Mouse (Mus musculus): Measurements from ENCODE around the gene Zfp184.

The Zfp184 gene

DNA sequence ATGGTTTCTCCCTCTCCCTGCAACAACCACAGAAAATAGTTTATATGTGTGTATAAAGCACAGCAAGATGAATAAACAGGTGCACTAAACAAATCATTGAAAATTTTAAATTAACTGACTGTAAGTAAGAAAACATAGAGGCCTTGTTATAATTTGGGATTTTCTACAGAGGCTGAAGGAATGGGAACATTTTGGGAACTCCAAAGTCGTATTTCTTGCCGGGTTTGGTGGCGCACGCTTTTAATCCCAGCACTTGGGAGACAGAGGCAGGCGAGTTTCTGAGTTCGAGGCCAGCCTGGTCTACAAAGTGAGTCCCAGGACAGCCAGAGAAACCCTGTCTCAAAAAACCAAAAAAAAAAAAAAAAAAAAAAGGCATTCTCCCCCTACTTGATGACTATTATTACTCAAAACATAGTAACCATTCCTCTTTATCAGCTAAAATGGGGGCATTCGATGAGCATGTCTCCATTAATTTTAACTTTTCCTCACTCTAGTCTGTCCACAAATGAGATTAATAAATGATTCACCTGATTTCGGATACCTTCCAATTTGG lies 24.1 kb upstream of the Zfp184 start:
- DNase-seq (ENCODE audit: low read depth, low spot score) = no peak

DNA sequence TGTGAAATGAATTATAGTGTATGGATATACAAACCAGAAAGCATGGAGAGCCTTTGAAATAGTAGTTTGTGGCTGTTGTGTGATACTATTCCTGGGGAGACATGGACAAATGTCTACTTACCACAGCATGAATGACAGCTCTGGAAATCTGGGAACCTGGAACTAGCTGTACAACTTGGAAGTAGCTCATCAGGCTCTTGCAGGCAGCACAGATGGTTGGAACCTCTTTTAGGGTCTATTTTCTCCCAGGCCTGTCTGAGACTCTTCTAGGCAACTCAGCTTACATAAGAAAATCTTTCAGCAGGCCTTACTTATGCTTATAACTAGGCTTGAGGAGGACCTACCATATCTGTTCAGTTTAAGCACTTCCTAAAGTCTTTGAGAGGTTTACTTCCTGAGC lies 21.5 kb upstream of the Zfp184 start:
- DNase-seq (ENCODE audit: low read depth, low spot score) = no peak

DNA sequence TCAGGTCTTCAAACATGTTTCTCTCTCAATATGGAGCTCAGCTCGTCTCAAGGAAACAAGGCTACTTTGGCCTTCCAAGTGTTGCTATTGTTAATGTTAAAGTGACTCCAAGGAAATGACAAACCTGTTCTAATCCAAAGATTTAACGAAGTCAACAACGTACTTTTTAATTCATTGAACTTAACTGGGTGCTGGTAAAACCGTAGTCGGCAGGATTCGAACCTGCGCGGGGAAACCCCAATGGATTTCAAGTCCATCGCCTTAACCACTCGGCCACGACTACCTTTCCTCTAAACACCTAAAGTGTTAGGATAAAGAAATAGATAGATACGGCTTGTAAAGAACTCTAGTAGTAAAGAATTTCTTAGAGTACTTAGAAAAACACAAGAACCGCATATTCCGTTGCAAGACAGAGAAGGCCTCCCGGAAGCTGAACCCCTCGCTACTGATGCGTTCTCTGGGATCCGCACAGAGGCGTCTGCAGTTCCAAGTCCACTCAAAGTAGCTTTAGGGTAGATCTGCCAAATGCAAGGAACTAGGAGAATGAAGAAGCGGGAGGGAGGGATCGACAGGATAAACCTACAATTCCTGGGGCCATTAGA lies 20.1 kb upstream of the Zfp184 start:
- no peak for DNase-seq (ENCODE audit: low read depth, low spot score)

DNA sequence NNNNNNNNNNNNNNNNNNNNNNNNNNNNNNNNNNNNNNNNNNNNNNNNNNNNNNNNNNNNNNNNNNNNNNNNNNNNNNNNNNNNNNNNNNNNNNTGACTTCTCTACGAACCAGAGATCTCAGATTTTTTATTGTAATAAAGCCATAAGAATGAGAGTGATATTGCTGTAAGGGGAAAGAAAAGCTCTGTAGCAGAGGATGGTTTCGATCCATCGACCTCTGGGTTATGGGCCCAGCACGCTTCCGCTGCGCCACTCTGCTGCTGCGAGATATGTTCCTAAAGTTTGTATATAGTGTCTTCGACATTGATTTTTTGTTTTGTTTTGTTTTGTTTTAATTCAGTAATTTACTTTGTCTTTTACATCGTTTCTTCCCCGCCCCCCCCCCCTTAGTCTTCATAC lies 13.9 kb upstream of the Zfp184 start:
- DNase-seq (ENCODE audit: low read depth, low spot score) = no peak

DNA sequence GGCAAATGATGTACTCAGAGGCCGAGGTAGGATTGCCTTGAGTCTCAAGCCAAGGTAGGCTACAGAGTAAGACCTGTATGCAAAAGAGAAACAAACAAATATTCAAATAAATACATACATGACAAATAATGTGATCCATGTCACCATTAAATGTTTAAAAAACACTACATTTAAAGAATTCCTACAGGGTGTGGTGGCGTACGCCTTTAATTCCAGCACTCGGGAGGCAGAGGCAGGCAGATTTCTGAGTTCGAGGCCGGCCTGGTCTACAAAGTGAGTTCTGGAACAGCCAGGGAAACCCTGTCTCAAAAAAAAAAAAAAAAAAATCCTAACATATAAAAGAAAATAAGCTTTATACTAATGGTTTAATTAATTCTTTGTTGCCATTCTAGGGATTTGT lies 13.2 kb upstream of the Zfp184 start:
- DNase-seq (ENCODE audit: low read depth, low spot score) = no peak

DNA sequence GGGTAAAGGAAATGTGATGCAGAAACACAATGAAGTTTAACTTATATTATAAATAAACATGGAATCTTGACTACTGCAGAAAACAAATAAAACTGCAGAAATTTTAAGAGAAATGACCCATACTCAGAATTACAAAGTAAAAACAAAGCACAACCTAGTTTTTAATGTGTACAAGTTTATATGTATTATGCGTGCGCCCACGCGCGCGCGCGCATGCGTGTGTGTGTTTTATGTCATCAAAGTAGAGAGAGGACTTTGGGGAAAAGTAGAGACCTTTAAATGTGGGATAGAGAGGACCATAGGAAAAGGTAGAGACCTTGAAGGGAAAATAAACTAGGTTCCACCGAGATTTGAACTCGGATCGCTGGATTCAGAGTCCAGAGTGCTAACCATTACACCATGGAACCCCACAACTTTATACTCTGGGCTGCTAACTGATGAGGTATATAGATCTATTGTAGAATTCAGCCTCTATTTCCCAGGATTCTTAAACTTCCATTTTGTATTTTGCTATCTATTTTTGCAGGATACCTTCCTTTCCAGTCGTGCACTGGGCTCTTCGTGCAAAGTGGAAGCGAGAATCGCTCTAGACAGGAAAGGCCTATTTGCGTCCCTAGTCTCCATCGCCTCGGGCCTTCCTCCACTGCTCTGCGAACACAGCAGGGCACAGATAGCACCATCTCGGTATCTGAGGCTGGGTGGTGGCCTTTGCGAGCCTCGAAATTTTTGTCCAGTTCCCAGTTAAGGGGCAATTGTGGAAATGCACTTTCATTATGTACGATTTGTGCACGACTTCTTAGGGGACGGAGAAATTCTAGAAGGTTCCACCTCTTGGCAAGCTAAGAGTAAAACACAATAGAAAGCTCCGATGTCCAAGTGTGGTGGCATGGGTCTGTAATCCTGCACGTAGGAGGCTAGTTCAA lies 11.0 kb upstream of the Zfp184 start:
- DNase-seq (ENCODE audit: low read depth, low spot score) = no peak

DNA sequence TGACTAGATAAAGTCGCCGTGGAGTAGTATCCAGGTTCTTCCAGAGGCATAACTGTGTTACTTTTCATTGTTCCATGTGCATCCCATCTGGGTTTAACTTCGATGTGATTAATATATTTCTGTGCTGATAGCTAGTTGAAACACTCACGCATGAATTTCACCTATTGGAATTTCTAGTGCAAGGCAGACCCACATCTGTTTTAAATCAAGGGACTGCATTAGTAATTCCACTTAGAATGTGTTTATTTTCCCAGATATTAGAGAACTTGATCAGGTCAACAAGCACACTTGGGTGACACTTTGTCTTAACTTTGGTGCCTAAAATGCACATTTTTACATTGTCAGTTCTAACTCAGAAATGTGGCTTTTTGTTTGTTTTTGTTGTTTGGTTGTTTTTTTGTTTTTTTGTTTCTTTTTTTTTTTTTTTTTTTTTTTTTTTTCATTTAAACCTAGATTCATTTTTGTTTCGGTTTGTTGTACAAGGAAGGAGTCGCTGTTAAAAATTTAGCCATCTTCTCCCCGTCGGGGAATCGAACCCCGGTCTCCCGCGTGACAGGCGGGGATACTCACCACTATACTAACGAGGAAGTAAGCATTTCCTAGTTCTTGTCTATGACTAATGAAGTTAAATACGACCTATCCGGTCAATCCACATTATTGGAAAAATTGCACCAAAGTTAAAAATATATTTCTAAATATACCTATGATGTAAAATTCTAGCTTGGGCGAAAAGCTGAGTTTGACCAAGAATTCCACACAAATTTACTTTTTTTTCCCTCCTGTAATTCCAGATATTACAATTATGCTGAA lies 9.7 kb upstream of the Zfp184 start:
- DNase-seq (ENCODE audit: low read depth, low spot score) = no peak

DNA sequence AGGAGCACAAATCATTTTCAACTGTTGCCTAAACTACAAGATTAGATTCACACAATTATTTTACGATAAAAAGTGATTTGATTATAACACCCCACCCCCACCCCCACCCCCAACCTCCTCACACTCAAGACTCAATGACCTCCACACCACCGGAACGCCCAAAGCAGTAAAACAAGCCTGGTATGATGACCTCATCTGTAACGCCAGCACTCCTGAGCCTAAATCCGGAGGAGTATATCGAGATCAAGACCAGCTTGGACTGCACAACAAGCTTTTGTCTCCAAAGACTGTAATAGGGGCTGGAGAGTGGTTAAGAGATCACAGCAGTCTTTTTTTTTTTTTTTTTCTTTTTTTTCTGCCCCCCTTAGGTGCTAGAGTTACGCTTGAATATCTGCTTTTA lies 9.1 kb upstream of the Zfp184 start:
- no peak for DNase-seq (ENCODE audit: low read depth, low spot score)

DNA sequence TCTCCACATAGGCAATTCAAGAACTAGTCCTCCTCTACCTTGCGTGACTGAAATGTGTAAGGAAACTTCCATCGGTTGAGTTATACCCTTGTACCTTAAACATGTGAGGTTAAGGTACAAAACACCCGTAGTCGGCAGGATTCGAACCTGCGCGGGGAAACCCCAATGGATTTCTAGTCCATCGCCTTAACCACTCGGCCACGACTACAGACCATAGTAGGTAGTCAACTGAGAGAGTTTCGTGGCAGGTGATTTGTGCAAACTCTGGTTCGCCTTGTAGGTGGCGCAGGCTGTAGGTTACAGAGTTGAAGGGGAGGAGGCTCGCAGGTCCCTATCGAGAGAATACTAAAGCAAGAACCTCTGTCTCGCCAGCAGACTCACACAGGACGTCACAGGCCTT lies 7.9 kb upstream of the Zfp184 start:
- DNase-seq (ENCODE audit: low read depth, low spot score) = no peak

DNA sequence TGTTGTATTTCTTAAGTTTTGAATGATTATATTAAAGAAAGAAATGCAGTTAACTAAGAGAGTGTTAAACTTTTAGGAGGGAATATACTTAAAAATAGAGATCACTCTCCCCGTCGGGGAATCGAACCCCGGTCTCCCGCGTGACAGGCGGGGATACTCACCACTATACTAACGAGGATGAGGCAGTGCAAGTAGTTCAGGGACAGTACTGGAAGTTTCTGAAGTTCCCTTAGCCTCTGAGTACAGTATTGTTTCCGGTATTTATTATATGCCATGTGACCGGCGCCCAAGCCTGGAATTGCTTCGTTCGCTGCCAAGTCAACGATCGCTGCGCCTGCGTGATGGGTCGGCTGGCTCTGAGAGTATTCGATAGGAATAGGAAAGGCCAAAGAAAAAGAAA lies 4.7 kb upstream of the Zfp184 start:
- DNase-seq (ENCODE audit: low read depth, low spot score) = peak; percentile 89

DNA sequence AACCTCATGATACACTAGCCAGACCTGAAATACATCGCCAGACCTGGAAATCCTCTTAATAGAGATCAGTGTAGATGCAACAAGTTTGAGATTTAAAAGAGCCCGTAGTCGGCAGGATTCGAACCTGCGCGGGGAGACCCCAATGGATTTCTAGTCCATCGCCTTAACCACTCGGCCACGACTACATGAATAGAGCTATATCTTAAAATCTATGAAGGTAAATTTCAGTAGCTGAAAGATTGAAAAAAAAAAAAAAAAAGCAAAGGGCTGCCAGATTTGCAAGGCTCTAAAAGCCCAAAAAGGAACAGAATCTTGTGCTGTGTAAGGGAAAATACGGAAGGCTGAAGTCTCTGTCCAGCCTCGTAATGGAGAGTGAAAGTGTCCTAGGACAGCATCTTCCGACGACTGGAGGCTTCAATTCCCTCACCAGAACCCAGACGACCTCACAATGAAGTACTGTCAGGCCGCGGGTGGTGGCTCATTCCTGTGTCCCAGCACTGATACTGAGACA lies 4.0 kb upstream of the Zfp184 start:
- DNase-seq (ENCODE audit: low read depth, low spot score) = no peak

DNA sequence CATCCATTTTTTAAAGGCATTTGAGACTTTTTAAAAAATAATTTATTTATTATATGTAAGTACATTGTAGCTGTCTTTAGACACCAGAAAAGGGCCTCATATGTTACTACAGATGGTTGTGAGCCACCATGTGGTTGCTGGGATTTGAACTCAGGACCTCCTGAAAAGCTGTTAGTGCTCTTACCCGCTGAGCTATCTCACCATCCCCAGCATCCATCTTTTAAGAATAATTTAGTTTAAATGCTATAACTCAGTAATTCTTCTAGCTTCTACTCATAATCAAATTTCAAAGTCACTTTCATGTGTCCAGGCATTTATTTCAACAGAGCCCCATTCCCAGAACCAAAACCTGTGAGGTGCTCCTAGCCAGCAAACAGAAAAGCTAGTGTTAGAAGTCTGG lies 1.2 kb upstream of the Zfp184 start:
- DNase-seq (ENCODE audit: low read depth, low spot score) = no peak

DNA sequence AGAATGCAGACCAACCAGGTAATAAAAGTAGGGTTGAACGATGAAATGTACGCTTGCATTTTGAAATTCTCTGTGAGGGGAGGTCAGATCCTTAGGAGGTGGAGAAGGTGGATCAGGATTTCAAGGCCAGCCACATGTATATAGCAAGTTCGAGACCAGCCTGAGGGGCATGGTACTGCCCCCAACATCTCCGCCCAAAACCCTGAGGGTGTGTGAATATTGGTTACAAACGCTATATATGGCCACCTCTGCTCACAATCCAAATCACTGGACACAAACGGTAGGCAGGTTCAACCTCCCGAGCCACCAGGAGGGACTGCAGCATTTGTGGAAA lies 335 bp upstream of the Zfp184 start:
- DNase-seq (ENCODE audit: low read depth, low spot score) = no peak

DNA sequence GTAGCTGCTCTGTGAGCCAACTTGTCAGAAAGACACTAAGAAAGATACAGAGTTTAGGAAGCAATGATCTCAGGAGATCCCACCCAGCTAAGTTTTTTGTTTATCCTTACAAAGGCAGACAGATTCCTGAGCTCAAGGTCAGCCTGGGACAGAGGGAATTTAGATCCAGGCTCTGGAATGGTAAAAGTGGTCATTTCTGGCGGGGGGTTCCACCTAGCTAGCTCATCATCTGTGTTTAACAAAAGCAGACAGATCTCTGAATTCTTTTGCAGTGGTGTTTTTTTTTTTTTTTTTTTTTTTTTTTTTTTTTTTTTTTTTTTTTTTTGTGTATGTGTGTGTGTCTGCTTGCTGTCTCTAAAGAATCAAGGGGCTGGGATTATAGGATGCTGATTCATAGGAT lies 24.4 kb downstream of the Zfp184 start:
- no peak for DNase-seq (ENCODE audit: low read depth, low spot score)

DNA sequence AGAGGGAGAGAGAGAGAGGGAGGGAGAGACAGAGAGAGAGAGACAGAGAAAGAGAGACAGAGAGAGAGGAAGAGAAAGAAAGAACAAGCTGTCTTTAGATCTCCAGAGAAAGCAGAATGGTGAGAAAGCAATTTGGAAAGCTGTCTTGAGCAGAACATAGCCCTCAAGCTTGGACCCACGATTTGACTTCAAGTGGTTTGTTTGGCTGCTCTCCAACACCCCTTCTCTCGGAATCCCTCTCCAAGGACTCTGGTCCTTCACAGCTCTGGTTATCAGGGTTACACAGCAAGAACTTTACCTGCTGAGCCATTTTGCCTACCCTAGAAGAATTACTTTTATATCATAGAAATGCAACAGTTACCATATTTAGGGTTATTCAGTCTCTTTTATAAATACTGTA lies 24.9 kb downstream of the Zfp184 start:
- DNase-seq (ENCODE audit: low read depth, low spot score) = no peak

DNA sequence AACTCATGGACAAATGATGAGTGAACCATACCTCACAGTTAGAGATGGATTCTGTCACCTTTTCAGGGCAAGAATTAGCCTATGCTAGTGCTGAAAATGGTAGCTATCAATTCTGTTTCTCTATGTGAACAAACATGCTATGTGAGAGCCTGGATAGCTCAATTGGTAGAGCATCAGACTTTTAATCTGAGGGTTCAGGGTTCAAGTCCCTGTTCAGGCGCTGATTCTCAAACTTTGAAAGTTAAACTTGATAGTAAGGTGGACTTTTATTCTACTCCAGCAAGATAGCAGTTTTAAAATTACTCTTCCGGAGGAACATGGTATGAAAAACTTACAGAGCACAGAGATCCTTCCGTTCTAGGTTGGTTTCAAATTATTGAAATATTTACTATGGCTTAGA lies 26.7 kb downstream of the Zfp184 start:
- DNase-seq (ENCODE audit: low read depth, low spot score) = no peak

DNA sequence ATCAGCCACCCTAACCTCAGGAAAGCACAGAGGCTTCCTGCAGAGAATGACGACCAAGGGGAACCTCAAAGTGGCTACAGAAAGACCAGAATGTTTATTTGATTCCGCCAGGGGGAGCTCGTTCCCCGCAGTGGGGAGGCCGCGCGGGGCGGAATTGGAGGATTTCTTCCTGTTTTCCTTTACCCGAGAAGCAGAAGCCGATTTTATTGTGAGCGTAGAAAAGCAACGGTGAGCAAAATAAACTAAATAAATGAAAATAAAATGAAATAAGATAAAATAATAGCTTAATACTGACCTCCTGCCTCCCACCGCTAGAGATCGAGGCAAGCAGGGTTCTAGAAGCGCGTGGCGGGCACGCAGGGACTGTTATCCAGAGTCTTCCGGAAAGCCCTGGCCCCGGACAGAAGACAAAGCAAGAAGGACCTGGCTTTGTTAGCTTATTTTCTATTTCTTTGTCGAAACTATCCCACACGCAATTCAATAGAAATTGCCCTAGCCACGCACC lies 29.4 kb downstream of the Zfp184 start:
- DNase-seq (ENCODE audit: low read depth, low spot score) = peak; percentile 94

DNA sequence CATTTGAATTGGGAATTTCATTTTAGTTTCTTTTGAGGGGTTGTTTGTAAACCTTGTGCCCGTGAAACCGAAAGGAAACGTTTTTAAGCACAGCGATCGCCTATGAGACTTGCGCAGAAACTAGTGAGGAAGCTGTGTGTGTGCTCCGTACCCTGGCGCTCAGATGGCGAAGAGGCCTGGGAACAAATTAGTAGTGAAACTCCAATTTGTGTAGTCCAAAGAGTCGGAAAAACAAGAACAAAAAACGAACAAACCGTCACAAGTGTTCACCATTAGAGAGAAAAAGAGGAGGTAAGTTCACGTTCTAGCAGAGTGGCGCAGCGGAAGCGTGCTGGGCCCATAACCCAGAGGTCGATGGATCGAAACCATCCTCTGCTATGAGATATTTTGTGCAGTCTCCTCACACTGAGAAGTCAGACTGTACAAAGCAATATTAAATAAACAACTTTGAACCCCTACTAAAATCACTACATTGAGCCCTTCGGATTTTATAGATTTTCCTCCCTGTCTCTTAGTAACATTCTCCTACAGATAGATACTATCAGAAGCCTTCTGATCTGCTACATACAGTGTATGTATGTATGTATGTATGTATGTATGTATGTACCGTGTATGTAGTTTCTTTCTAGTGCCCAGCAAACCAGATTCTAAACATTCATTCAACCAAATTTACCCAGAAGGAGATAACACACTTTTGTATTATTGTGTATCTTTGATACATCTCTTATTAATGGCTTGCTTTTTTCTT lies 30.0 kb downstream of the Zfp184 start:
- DNase-seq (ENCODE audit: low read depth, low spot score) = peak; percentile 69

DNA sequence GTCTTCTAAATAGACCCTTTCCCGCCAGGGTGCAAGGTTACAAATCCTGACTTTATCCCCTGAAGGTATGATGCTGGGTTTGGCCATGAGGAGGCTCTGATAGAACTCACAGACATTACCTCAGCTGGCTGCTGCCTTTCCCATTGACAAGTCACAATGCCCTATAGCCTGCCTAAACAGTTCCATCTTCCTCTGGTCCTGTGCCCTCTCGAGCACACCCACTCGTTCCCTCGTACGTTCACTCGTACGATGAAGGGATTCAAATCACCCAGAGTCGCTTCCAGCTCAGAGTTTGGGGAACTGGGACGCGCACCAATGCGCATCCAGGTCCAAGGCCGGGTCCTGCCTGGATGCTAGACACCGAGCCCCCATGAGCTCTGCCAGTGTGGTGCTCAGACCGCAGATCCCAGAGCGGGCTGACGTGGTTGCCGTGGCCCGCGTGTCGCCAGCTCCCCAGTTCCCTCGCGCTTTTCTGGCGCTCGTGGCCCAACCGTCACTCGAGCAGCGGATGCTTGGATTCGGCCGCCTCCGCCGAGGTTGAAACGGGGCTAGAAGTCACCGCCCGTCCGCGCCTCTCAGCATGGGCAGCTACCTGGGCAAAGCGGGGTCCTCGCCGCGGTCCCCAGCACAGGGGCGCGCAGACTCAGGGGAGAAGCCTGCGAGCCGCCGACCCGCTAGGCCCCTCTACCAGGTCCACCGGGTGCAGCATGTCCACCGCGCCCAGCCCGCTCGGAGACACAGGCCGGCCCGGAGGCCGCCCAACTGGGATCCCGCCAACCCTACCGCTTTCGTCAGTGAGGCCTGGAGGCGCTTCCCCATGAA lies 36.3 kb downstream of the Zfp184 start, which contains the start of gene Pom121l2:
Pom121l2 (plus strand) TSS at position 214 of the 822 bp plus-strand sequence.
- DNase-seq (ENCODE audit: low read depth, low spot score) = no peak

DNA sequence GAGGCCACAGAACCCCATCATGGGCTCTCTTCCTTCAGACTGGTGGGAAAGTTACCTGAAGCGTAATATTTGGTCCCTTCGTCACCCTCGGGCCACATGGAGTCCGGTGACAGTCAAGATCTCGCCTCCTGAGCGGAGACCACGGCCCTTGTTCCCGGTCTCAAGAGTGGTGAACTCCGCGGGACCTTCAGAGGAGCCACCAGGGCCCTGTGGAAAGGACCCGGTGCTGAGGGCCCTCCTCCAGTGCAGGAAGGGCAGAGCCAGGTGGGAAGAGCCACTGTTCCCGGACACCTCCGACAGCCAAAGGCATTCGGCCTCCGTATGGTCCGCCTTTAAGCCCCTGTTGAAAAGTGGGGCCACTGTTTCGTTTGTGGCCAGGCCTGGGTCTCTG lies 36.9 kb downstream of the Zfp184 start:
- no peak for DNase-seq (ENCODE audit: low read depth, low spot score)
